Mouse (Mus musculus) layer of hippocampus, postnatal 25 days (tissue): Measurements from ENCODE around the gene Pfpl. TPM values are rescaled to one million over a fixed set of nuclear protein-coding genes. Genes with fewer than 3 reads are reported as not detected.

Experiments used
- DNase-seq, 2 experiments: peaks; one replicate each; pipeline ENCODE4 v3.0.0; 2022; ENCODE audit warnings: mixed read lengths in 2 of 2, low spot score in 1 of 2; ENCODE audit errors: extremely low spot score in 1 of 2
- total RNA-seq, 2 experiments: library from RNA; stranded (reverse); gene quantifications; 2 replicates each; pipeline ENCODE4 v1.2.3; 2021

Gene Pfpl
- total RNA-seq, 2 experiments from 2014 or later, result not detected

- no peak for DNase-seq
These were observed 36.0 kb downstream of the Pfpl start for GRCm38 (mm10) chr19:12463722-12464035.

- no peak for DNase-seq
These were observed 36.4 kb downstream of the Pfpl start for GRCm38 (mm10) chr19:12464127-12464526.

GRCm38 (mm10) chr19:12464674-12465073 is 37.0 kb downstream of the Pfpl start:
- no peak for DNase-seq

GRCm38 (mm10) chr19:12465530-12466144 is 37.9 kb downstream of the Pfpl start:
- DNase-seq, result no peak

GRCm38 (mm10) chr19:12466204-12466603 is 38.5 kb downstream of the Pfpl start:
- DNase-seq, result peak in 1 of 2 experiments; percentile 51

GRCm38 (mm10) chr19:12467436-12467835 is 39.7 kb downstream of the Pfpl start:
- DNase-seq, result peak; percentile 3 to 36

- no peak for DNase-seq
These were observed 44.2 kb downstream of the Pfpl start for GRCm38 (mm10) chr19:12471866-12472265.

- DNase-seq, result no peak
These were observed 44.8 kb downstream of the Pfpl start for GRCm38 (mm10) chr19:12472381-12472976.

GRCm38 (mm10) chr19:12473201-12473641 is 45.5 kb downstream of the Pfpl start:
- DNase-seq, result no peak

GRCm38 (mm10) chr19:12473951-12474350 is 46.2 kb downstream of the Pfpl start:
- no peak for DNase-seq

GRCm38 (mm10) chr19:12475380-12476250 is 47.9 kb downstream of the Pfpl start:
- DNase-seq, result peak; percentile 67 to 81

GRCm38 (mm10) chr19:12476721-12477270 is 49.1 kb downstream of the Pfpl start:
- no peak for DNase-seq

GRCm38 (mm10) chr19:12478369-12478768 is 50.7 kb downstream of the Pfpl start:
- DNase-seq, result no peak

Other genes starting within 250 kb of the Pfpl start
- gene Olfr1431, start 227.3 kb upstream of the Pfpl start, total RNA-seq, result not detected
- not detected for gene Olfr1432, start 195.3 kb upstream of the Pfpl start, total RNA-seq
- gene Olfr262, start 186.2 kb upstream of the Pfpl start, total RNA-seq, result not detected
- gene Olfr235, start 166.9 kb upstream of the Pfpl start, total RNA-seq, result not detected
- gene Olfr1434, start 148.1 kb upstream of the Pfpl start, total RNA-seq, result not detected
- not detected for gene Olfr1436, start 128.8 kb upstream of the Pfpl start, total RNA-seq
- not detected for gene Olfr1437, start 102.8 kb upstream of the Pfpl start, total RNA-seq
- not detected for gene Olfr1438-ps1, start 92.0 kb upstream of the Pfpl start, total RNA-seq
- not detected for gene Olfr1440, start 40.6 kb upstream of the Pfpl start, total RNA-seq
- gene Olfr1441, start 10.5 kb upstream of the Pfpl start, total RNA-seq, result not detected
- 1 to 10 TPM; 8.1 to 9.5 TPM for gene Mpeg1, start 32.9 kb downstream of the Pfpl start, total RNA-seq
- 10 to 100 TPM; 32.8 to 34.8 TPM for gene Dtx4, start 73.5 kb downstream of the Pfpl start, total RNA-seq
- 1 to 10 TPM; 1.3 to 2.0 TPM for gene Fam111a, start 117.8 kb downstream of the Pfpl start, total RNA-seq
- not detected for gene Gm4952, start 172.1 kb downstream of the Pfpl start, total RNA-seq
- under 1 TPM in 1 of 2 experiments, not detected in 1; 0.22 TPM for gene Glyat, start 205.4 kb downstream of the Pfpl start, total RNA-seq
- gene Olfr1442, start 242.5 kb downstream of the Pfpl start, total RNA-seq, result not detected